Mouse (Mus musculus): Measurements from ENCODE around the gene Ppdpf. TPM values are rescaled to one million over a fixed set of nuclear protein-coding genes. Genes with fewer than 3 reads are reported as not detected.

Ppdpf gene
- total and polyA plus RNA-seq, 3 experiments, result 60.0 to 113 (median 71.2) TPM

DNA sequence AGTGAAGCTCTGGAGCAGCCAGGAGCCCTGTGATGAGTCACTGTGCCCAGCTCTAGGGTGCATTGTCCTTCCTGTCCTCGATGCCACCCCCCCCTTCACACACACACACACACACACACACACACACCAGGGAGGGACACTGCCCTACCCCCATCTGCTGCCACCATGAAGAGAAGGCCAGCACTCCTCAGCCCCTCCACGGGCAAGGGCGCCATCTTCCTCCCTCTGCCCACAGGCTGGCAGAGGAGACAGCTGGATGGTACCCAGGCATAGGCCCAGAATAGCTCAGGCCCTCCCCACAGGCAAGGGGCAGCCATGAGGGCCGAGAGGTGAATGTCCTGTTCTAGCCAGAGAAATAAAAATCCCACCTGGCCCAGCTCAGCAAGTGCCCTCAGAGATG lies 31.2 kb upstream of the Ppdpf start:
- peaks cover 60% of the 10 kb centered on the region for H3K27me3 ChIP-seq (replicated peaks)
- no peak overlapping the region for H3K4me2 ChIP-seq (ENCODE audit: insufficient read depth, low read depth, poor library complexity, severe bottlenecking)
- no peak for TF ChIP-seq MAX (IDR thresholded peaks at IDR 0.05; ENCODE audit: low read length)
- no peak for TF ChIP-seq CHD2 (IDR thresholded peaks at IDR 0.05; ENCODE audit: low read length)
- no peak for TF ChIP-seq ELF1 (IDR thresholded peaks at IDR 0.05; ENCODE audit: low read depth, low read length)
- no peak for TF ChIP-seq SMC3 (IDR thresholded peaks at IDR 0.05; ENCODE audit: low read depth, low read length)
- no peak for TF ChIP-seq UBTF (IDR thresholded peaks at IDR 0.05; ENCODE audit: low read depth, low read length)
- TF ChIP-seq IRF4 (IDR thresholded peaks at IDR 0.05; ENCODE audit: low read depth, low read length), result no peak
- no peak for TF ChIP-seq GABPA (IDR thresholded peaks at IDR 0.05; ENCODE audit: insufficient replicate concordance, low read depth, low read length)
- TF ChIP-seq E2F4 (IDR thresholded peaks at IDR 0.05; ENCODE audit: insufficient replicate concordance, low read depth, low read length), result no peak
- TF ChIP-seq NELFE (IDR thresholded peaks at IDR 0.05; ENCODE audit: low read depth, low read length), result no peak
- TF ChIP-seq ZC3H11A (IDR thresholded peaks at IDR 0.05; ENCODE audit: low read depth, low read length), result no peak
- TF ChIP-seq MXI1 (IDR thresholded peaks at IDR 0.05; ENCODE audit: low read depth, low read length), result no peak
- no peak for TF ChIP-seq POLR2AphosphoS2 (IDR thresholded peaks at IDR 0.05; ENCODE audit: low read depth, low read length)
- no peak for TF ChIP-seq ZNF384 (IDR thresholded peaks at IDR 0.05; ENCODE audit: low read depth, low read length)
- TF ChIP-seq TCF12 (IDR thresholded peaks at IDR 0.05; ENCODE audit: low read depth, low read length), result no peak
- no peak for TF ChIP-seq MEF2A (IDR thresholded peaks at IDR 0.05; ENCODE audit: borderline replicate concordance, low read depth, low read length)
- TF ChIP-seq RAD21 (IDR thresholded peaks at IDR 0.05; ENCODE audit: low read depth, low read length), result no peak
- no peak for TF ChIP-seq CHD1 (IDR thresholded peaks at IDR 0.05; ENCODE audit: low read depth, low read length)
- TF ChIP-seq MAZ (IDR thresholded peaks at IDR 0.05; ENCODE audit: low read depth, low read length), result no peak

DNA sequence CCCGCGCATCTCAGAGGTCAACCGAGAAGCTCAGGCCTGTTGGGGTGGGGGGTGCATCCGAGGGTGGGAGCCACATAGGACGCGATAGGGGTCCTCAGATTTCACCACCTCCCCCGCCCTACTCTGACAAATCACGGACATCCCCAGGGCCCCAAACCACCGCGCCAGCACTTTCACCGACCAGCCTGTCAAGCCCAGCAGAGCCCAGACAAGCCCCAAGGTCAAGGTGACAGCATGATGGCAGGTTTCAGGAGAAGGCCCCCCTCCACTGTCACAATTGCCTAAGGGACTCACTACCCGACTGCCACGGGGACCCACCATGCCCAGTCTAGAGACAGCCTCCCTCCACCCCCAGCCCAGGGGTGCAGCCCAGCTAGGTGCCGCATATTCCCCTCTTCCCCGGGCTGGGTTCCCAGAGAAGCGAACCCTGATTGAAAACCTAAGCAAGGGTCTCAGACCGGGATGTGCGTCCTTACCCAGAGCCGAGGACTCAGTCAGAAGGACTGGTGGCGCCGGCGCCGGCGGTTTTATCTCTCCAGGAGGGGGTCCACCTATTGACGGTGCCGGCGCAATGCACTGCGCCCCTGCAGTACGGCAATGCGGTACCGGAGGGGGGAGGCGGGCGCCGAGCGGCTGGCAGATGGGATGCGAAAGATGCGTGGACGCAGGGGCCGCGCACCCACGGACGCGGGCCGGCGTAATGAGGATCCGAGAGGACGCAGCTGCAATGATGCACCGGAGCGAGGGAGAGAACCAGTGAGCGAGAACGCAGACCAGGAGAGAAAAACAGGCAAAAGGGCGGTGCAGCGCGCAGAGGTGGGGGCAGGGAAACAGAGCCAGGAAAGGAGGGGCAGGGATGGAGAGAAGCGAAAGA lies 30.6 kb upstream of the Ppdpf start, which contains the start of gene Eef1a2:
TSS of gene Eef1a2 (minus strand) at position 767 of the 874 bp plus-strand sequence.
- DNase-seq (ENCODE audit: extremely low read depth), result no peak
- Histone ChIP-seq H3K27ac (ENCODE audit: insufficient read depth, low read depth) (no peak within 1 kb of the TSS), H3K9me3 (replicated peaks; ENCODE audit: low read length) (no peaks in the 10 kb centered on the region), H3K4me3 (replicated peaks in 1 of 3; ENCODE audit: low read depth in 2 of 3, low read length in 2 of 3, poor library complexity in 1 of 3) (no peak within 1 kb of the TSS), H3K27me3 (replicated peaks) (peaks cover 55% of the 10 kb centered on the region), H3K79me2 (replicated peaks; ENCODE audit: control insufficient read depth, extremely low read depth, insufficient read depth, poor library complexity, severe bottlenecking) (no peaks in the 10 kb centered on the region), H3K36me3 (replicated peaks in 1 of 2; ENCODE audit: control insufficient read depth in 1 of 2, insufficient read depth in 1 of 2, low read length in 1 of 2) (no peaks in the 10 kb centered on the region), H3K9ac (ENCODE audit: insufficient read depth, low read depth) (no peak within 1 kb of the TSS), H3K4me2 (ENCODE audit: insufficient read depth, low read depth, poor library complexity, severe bottlenecking) (no peak within 1 kb of the TSS), H3K4me1 (ENCODE audit: control insufficient read depth in 1 of 2, insufficient read depth in 2 of 2) (peaks cover 0 to 8% of the 10 kb centered on the region in 2 experiments; a peak in 2 of 4 replicates)
- in situ Hi-C loops (cut with MboI; ENCODE audit: low pct_ligation_motif_present, low pct_unique_long_range_greater_than_20kb, low sequenced_read_pairs) (no loop called here), dilution Hi-C loops (cut with MboI; ENCODE audit: extremely low pct_ligation_motif_present, extremely low pct_unique_long_range_greater_than_20kb, low sequenced_read_pairs) (no loop called here)
- TF ChIP-seq TCF12 (IDR thresholded peaks at IDR 0.05; ENCODE audit: low read depth, low read length), result no peak
- no peak for TF ChIP-seq SMC3 (IDR thresholded peaks at IDR 0.05; ENCODE audit: low read depth, low read length)
- no peak for TF ChIP-seq CTCF (conservative IDR thresholded peaks at IDR 0.05 in 1 of 2, IDR thresholded peaks at IDR 0.05 in 1 of 2; ENCODE audit: low read depth in 2 of 2, low read length in 2 of 2)
- no peak for TF ChIP-seq CHD1 (IDR thresholded peaks at IDR 0.05; ENCODE audit: low read depth, low read length)
- no peak for TF ChIP-seq ETS1 (conservative IDR thresholded peaks at IDR 0.05; ENCODE audit: low read depth, low read length)
- TF ChIP-seq GABPA (IDR thresholded peaks at IDR 0.05; ENCODE audit: insufficient replicate concordance, low read depth, low read length), result no peak
- TF ChIP-seq ELF1 (IDR thresholded peaks at IDR 0.05; ENCODE audit: low read depth, low read length), result no peak
- no peak for TF ChIP-seq E2F4 (IDR thresholded peaks at IDR 0.05; ENCODE audit: insufficient replicate concordance, low read depth, low read length)
- no peak for TF ChIP-seq MAX (IDR thresholded peaks at IDR 0.05; ENCODE audit: low read length)
- TF ChIP-seq ZC3H11A (IDR thresholded peaks at IDR 0.05; ENCODE audit: low read depth, low read length), result no peak
- TF ChIP-seq MYC (IDR thresholded peaks at IDR 0.05; ENCODE audit: low read depth, low read length), result no peak
- TF ChIP-seq SIN3A (IDR thresholded peaks at IDR 0.05; ENCODE audit: low read length), result no peak
- no peak for TF ChIP-seq ZMIZ1 (IDR thresholded peaks at IDR 0.05; ENCODE audit: low read depth, low read length)
- no peak for TF ChIP-seq JUN (IDR thresholded peaks at IDR 0.05; ENCODE audit: insufficient read depth, low read depth, low read length)

More for the DNA sequence above, 31.2 kb upstream of the Ppdpf start:
- no peaks in the 10 kb centered on the region for H3K9me3 ChIP-seq (replicated peaks; ENCODE audit: low read length)
- H3K4me1 ChIP-seq (ENCODE audit: control insufficient read depth in 1 of 2, insufficient read depth in 2 of 2), result peaks cover 0 to 8% of the 10 kb centered on the region in 2 experiments; a peak in 2 of 4 replicates
- H3K79me2 ChIP-seq (replicated peaks; ENCODE audit: control insufficient read depth, extremely low read depth, insufficient read depth, poor library complexity, severe bottlenecking), result no peaks in the 10 kb centered on the region
- H3K4me3 ChIP-seq (replicated peaks in 1 of 3; ENCODE audit: low read depth in 2 of 3, low read length in 2 of 3, poor library complexity in 1 of 3), result no peak overlapping the region
- H3K36me3 ChIP-seq (replicated peaks in 1 of 2; ENCODE audit: control insufficient read depth in 1 of 2, insufficient read depth in 1 of 2, low read length in 1 of 2), result no peaks in the 10 kb centered on the region
- DNase-seq (ENCODE audit: extremely low read depth), result no peak
- no peak overlapping the region for H3K9ac ChIP-seq (ENCODE audit: insufficient read depth, low read depth)
- in situ Hi-C loops (cut with MboI; ENCODE audit: low pct_ligation_motif_present, low pct_unique_long_range_greater_than_20kb, low sequenced_read_pairs) (no loop called here), dilution Hi-C loops (cut with MboI; ENCODE audit: extremely low pct_ligation_motif_present, extremely low pct_unique_long_range_greater_than_20kb, low sequenced_read_pairs) (no loop called here)
- no peak overlapping the region for H3K27ac ChIP-seq (ENCODE audit: insufficient read depth, low read depth)
